Mouse (Mus musculus): Measurements from ENCODE around the gene P3h4.

DNA sequence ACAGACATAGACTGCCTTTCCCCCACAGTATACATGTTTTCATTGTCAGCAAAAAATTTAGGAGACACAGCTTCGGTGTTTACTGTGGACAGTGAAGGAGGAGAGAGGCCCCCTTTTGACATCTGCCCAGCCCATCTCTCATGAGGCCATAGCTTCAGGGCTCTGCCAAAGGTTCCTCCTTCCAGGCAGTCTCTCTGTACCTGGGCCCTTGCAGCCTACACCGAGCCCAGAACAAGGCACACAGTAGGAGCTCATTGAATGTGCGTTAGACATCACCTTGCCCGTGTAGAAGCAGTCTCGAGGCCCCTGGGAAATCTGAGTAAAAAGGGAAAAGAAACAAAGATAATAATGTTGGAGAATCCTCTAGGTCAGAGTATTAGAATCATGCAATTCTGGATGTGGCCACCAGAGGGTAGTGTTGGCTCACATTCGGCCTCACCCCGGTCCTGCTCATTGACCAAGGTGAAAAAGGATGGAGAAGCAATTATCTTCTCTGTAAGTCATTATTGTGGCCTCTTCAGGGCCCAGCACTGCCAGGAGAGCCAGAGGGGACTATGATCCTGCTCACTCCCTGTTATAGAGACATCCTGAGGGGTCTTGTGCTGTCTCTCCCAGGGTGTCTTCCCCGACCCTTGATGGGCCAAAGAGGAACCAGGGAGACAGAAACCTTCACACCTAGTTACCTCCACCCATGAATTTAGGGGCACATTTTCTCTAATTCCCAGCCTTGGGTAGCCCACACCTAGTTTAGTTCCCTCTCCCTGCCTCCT lies 52.2 kb downstream of the P3h4 start:
- peak; percentile 90 for TF ChIP-seq CTCF (IDR thresholded peaks at IDR 0.05; ENCODE audit: low read depth)
- no peak for TF ChIP-seq EP300 (IDR thresholded peaks at IDR 0.05; ENCODE audit: low read depth)

Data from liver, embryonic 14.5 days (tissue).